Comparison of ENCODE assay signal across 29 mouse cellular contexts in the genomic region with DNA sequence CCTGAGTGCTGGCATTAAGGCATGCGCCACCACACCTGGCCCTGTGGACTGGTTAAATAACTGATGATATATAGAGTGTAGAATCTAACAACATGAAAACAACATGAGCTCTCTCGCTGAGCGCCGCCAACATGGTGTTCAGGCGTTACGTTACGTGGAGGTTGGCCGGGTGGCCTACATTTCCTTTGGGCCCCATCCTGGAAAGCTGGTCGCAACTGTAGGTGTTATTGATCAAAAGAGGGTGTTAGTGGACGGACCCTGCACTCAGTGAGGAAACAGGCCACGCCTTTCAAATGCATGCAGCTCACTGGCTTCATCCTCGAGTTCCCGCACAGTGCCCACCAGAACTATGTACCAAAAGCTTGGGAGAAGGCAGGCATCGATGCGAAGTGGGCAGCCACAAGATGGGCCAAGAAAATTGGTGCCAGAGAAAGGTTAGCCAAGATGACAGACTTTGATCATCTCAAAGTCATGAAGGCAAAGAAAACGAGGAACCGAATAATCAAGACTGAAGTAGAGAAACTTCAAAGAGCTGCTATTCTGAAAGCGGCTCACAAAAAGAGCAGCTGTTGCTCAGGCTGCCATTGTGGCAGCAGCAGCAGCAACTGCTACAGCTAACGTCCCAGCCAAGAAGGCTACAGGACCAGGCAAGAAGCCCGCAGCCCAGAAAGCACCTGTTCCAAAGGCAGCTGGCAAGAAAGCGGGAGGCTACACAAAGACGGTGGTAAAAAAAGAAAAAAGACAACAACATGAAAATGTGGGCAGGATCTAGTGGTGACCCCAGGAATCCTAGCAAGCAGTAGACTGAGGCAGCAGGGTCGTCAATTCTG. TPM values are rescaled to one million over a fixed set of nuclear protein-coding genes. Genes with fewer than 3 reads are reported as not detected.
DNase-seq lines count a peak whose midpoint lies in the region; ATAC-seq and TF ChIP-seq lines count a peak whose summit lies in the region.
"Had no signal": no experiment of that assay in that cellular context is flagged by ENCODE, and none has a peak within 500 bp of the region (broad histone marks: within the 10 kb centered on the region; RNA-seq: fewer than 3 reads in every experiment).

No protein-coding gene starts in this region.

- no peaks in the 10 kb centered on the region for H3K27me3 ChIP-seq in midbrain, postnatal 0 days (ENCODE audit: insufficient read depth, low read length)
- H3K27me3 ChIP-seq in midbrain, embryonic 10.5 days (ENCODE audit: low read depth, poor library complexity, severe bottlenecking), result no peaks in the 10 kb centered on the region
- H3K27me3 ChIP-seq in thymus, adult 2 months (ENCODE audit: control insufficient read depth, insufficient read depth, low read length), result no peaks in the 10 kb centered on the region
- H3K27me3 ChIP-seq: embryonic facial prominence, embryonic 15.5 days; heart, embryonic 12.5 days; hindbrain, embryonic 13.5 days; intestine, embryonic 15.5 days; liver, embryonic 13.5 days; lung, embryonic 15.5 days; midbrain, embryonic 12.5 days had no signal

- TF ChIP-seq CTCF in gastrocnemius, adult 2 months (IDR thresholded peaks at IDR 0.05), result no peak
- TF ChIP-seq CTCF in midbrain, postnatal 0 days (IDR thresholded peaks at IDR 0.05), result no peak
- TF ChIP-seq CTCF in thymus, adult 2 months (IDR thresholded peaks at IDR 0.05; ENCODE audit: borderline replicate concordance, control insufficient read depth, extremely low read depth, insufficient read depth, low read length, poor library complexity), result peak; percentile 33; the same call in 1 of the 2 replicates

- no peaks in the 10 kb centered on the region for H3K4me1 ChIP-seq in midbrain, postnatal 0 days (ENCODE audit: insufficient read depth, low read length)
- H3K4me1 ChIP-seq in midbrain, embryonic 10.5 days, result no peaks in the 10 kb centered on the region
- peaks cover 24% of the 10 kb centered on the region for H3K4me1 ChIP-seq in thymus, adult 2 months (replicated peaks; ENCODE audit: control insufficient read depth, insufficient read depth, low read length)
- H3K4me1 ChIP-seq: embryonic facial prominence, embryonic 15.5 days; forebrain, embryonic 10.5 days; heart, embryonic 12.5 days; hindbrain, embryonic 13.5 days; intestine, embryonic 15.5 days; liver, embryonic 13.5 days; lung, embryonic 15.5 days; midbrain, embryonic 12.5 days had no signal

- 72% methylated on average over 23 of the region's 23 CpGs for WGBS in midbrain, postnatal 0 days
- WGBS in midbrain, embryonic 10.5 days, result 91% methylated on average over 23 of the region's 23 CpGs
- 55% methylated on average over 23 of the region's 23 CpGs for WGBS in thymus, adult 2 months

- no peak overlapping the region for H3K4me2 ChIP-seq in midbrain, postnatal 0 days (ENCODE audit: low read depth, low read length, poor library complexity, severe bottlenecking)
- H3K4me2 ChIP-seq: embryonic facial prominence, embryonic 15.5 days; heart, embryonic 12.5 days; hindbrain, embryonic 13.5 days; intestine, embryonic 15.5 days; liver, embryonic 13.5 days; lung, embryonic 15.5 days; midbrain, embryonic 12.5 days had no signal

- intact Hi-C loops in gastrocnemius, adult 2 months (cut with DNase I), result no loop called here

- DNase-seq in gastrocnemius, adult 2 months, result peak; percentile 34
- no peak for DNase-seq in gastrocnemius, adult 8-10 months (ENCODE audit: low spot score in 2 of 2)
- DNase-seq in midbrain, postnatal 0 days (ENCODE audit: low spot score), result peak; percentile 22
- no peak for DNase-seq in midbrain, embryonic 10.5 days (ENCODE audit: low spot score)
- peak; percentile 62 for DNase-seq in thymus, adult 2 months
- no peak for DNase-seq in left cerebral cortex, adult 18-20 months (ENCODE audit: low spot score in 2 of 2)
- DNase-seq: adrenal gland, adult 8-10 months; cerebellum, adult 9-11 months; kidney, adult 9 months; kidney, postnatal 36 days; layer of hippocampus, adult 9-11 months; liver, embryonic 13.5 days had no signal

- no peak overlapping the region for H3K9ac ChIP-seq in midbrain, postnatal 0 days (replicated peaks; ENCODE audit: low read length, poor library complexity, severe bottlenecking)
- H3K9ac ChIP-seq: embryonic facial prominence, embryonic 15.5 days; heart, embryonic 12.5 days; intestine, embryonic 15.5 days; liver, embryonic 13.5 days; lung, embryonic 15.5 days; midbrain, embryonic 12.5 days had no signal

- TF ChIP-seq POLR2A in thymus, adult 2 months (IDR thresholded peaks at IDR 0.05; ENCODE audit: control insufficient read depth, extremely low read depth, insufficient read depth, low read length, poor library complexity), result 0 out of 2 replicates have a peak, but pooled peaks have one; percentile 4

- H3K9me3 ChIP-seq in midbrain, postnatal 0 days (ENCODE audit: low read length), result 0 out of 2 replicates have a peak, but pooled peaks cover 3% of the 10 kb centered on the region
- H3K9me3 ChIP-seq in midbrain, embryonic 10.5 days (replicated peaks), result peaks cover 15% of the 10 kb centered on the region
- H3K9me3 ChIP-seq: embryonic facial prominence, embryonic 15.5 days; heart, embryonic 12.5 days; hindbrain, embryonic 13.5 days; intestine, embryonic 15.5 days; liver, embryonic 13.5 days; lung, embryonic 15.5 days had no signal

- no peak overlapping the region for H3K27ac ChIP-seq in gastrocnemius, adult 2 months
- no peak overlapping the region for H3K27ac ChIP-seq in midbrain, postnatal 0 days (ENCODE audit: low read depth, low read length)
- no peak overlapping the region for H3K27ac ChIP-seq in midbrain, embryonic 10.5 days (replicated peaks)
- H3K27ac ChIP-seq in thymus, adult 2 months (ENCODE audit: control insufficient read depth, insufficient read depth, low read length), result peak overlapping the region; percentile 97
- H3K27ac ChIP-seq: embryonic facial prominence, embryonic 15.5 days; forebrain, embryonic 10.5 days; hindbrain, embryonic 13.5 days; intestine, embryonic 15.5 days; liver, embryonic 13.5 days; lung, embryonic 15.5 days; macrophage; midbrain, embryonic 12.5 days had no signal

- H3K36me3 ChIP-seq in midbrain, postnatal 0 days (ENCODE audit: insufficient read depth, low read length), result peaks cover 19% of the 10 kb centered on the region
- H3K36me3 ChIP-seq in midbrain, embryonic 10.5 days, result peaks cover 72% of the 10 kb centered on the region
- peaks cover 61% of the 10 kb centered on the region for H3K36me3 ChIP-seq in thymus, adult 2 months (ENCODE audit: control insufficient read depth, insufficient read depth, low read length)

- H3K4me3 ChIP-seq in gastrocnemius, adult 2 months, result no peak overlapping the region
- no peak overlapping the region for H3K4me3 ChIP-seq in midbrain, postnatal 0 days (ENCODE audit: low read depth, low read length)
- no peak overlapping the region for H3K4me3 ChIP-seq in midbrain, embryonic 10.5 days
- no peak overlapping the region for H3K4me3 ChIP-seq in thymus, adult 2 months (ENCODE audit: control insufficient read depth, insufficient read depth, low read length)
- H3K4me3 ChIP-seq: embryonic facial prominence, embryonic 15.5 days; forebrain, embryonic 10.5 days; heart, embryonic 12.5 days; hindbrain, embryonic 13.5 days; intestine, embryonic 15.5 days; liver, embryonic 13.5 days; lung, embryonic 15.5 days; midbrain, embryonic 12.5 days had no signal

- no peak for ATAC-seq in midbrain, postnatal 0 days (ENCODE audit: low FRiP score)
- ATAC-seq in megakaryocyte-erythroid progenitor cell, adult 5-6 weeks (replicated peaks; ENCODE audit: low FRiP score, low TSS enrichment, poor library complexity, severe bottlenecking), result no peak

RNA-seq across cellular contexts. Expression of gene Pvr, which starts 9.1 kb away (rescaled TPM):
- 1 to 10 TPM; 5.9 to 6.3 TPM for total RNA-seq in gastrocnemius, adult 2 months (2021)
- 1 to 10 TPM; 4.3 to 6.7 (median 4.9) TPM for total RNA-seq in gastrocnemius, adult 8-10 months (2022)
- 11.0 and 14.7 TPM in 2 replicates for total RNA-seq in midbrain, postnatal 0 days (2014; rRNA removed)
- 7.1 and 7.7 TPM in 2 replicates for polyA plus RNA-seq in midbrain, postnatal 0 days (2015; fragmentation: Nextera tagmentation; extraction: Ambion mirVana)
- 7.4 and 7.5 TPM in 2 replicates for polyA plus RNA-seq in midbrain, embryonic 10.5 days (2016; fragmentation: Nextera tagmentation; extraction: Ambion mirVana)
- 74.9 and 82.4 TPM in 2 replicates for polyA plus RNA-seq in thymus, adult 2 months (2012; rRNA removed)
- 1.3 and 6.4 TPM in 2 replicates for total RNA-seq in megakaryocyte-erythroid progenitor cell, adult 5-6 weeks (2014; fragmentation: Nextera tagmentation)
- 0.85 and 0.91 TPM in 2 replicates for total RNA-seq in megakaryocyte-erythroid progenitor cell, adult 5-6 weeks (2017)
- total RNA-seq in left cerebral cortex, adult 18-20 months (2021), result 10 to 100 TPM; 13.0 to 15.7 TPM

RNA-seq across cellular contexts. Expression of gene Ceacam19, which starts 24.1 kb away (rescaled TPM):
- total RNA-seq in gastrocnemius, adult 2 months (2021), result not detected
- total RNA-seq in gastrocnemius, adult 8-10 months (2022), result not detected
- 0.38 TPM in 1 of 2 replicates, not detected in the other for total RNA-seq in midbrain, postnatal 0 days (2014; rRNA removed)
- polyA plus RNA-seq in midbrain, postnatal 0 days (2015; fragmentation: Nextera tagmentation; extraction: Ambion mirVana), result not detected in 2 replicates
- polyA plus RNA-seq in midbrain, embryonic 10.5 days (2016; fragmentation: Nextera tagmentation; extraction: Ambion mirVana), result not detected in 2 replicates
- polyA plus RNA-seq in thymus, adult 2 months (2012; rRNA removed), result 0.30 and 0.36 TPM in 2 replicates
- total RNA-seq in megakaryocyte-erythroid progenitor cell, adult 5-6 weeks (2014; fragmentation: Nextera tagmentation), result not detected in 2 replicates
- not detected in 2 replicates for total RNA-seq in megakaryocyte-erythroid progenitor cell, adult 5-6 weeks (2017)
- total RNA-seq in left cerebral cortex, adult 18-20 months (2021), result not detected
- total RNA-seq: adrenal gland, adult 8-10 months; gastrocnemius, postnatal 4 days; heart, postnatal 25 days; left cerebral cortex, adult 8-10 months had no signal
- polyA plus RNA-seq: forebrain, embryonic 10.5 days; heart, embryonic 12.5 days; hindbrain, embryonic 13.5 days; intestine, embryonic 15.5 days; limb, embryonic 11.5 days; liver, embryonic 13.5 days; lung, embryonic 15.5 days; midbrain, embryonic 12.5 days; neural tube, embryonic 14.5 days had no signal

RNA-seq across cellular contexts. Expression of gene Igsf23, which starts 38.6 kb away (rescaled TPM):
- total RNA-seq in gastrocnemius, adult 2 months (2021), result not detected
- total RNA-seq in gastrocnemius, adult 8-10 months (2022), result not detected
- not detected in 2 replicates for total RNA-seq in midbrain, postnatal 0 days (2014; rRNA removed)
- polyA plus RNA-seq in midbrain, postnatal 0 days (2015; fragmentation: Nextera tagmentation; extraction: Ambion mirVana), result not detected in 2 replicates
- polyA plus RNA-seq in midbrain, embryonic 10.5 days (2016; fragmentation: Nextera tagmentation; extraction: Ambion mirVana), result 0.54 TPM in 1 of 2 replicates, not detected in the other
- 17.3 and 22.4 TPM in 2 replicates for polyA plus RNA-seq in thymus, adult 2 months (2012; rRNA removed)
- total RNA-seq in megakaryocyte-erythroid progenitor cell, adult 5-6 weeks (2014; fragmentation: Nextera tagmentation), result not detected in 2 replicates
- 0.50 TPM in 1 of 2 replicates, not detected in the other for total RNA-seq in megakaryocyte-erythroid progenitor cell, adult 5-6 weeks (2017)
- total RNA-seq in left cerebral cortex, adult 18-20 months (2021), result not detected
- total RNA-seq: adrenal gland, adult 8-10 months; gastrocnemius, postnatal 4 days; left cerebral cortex, adult 8-10 months had no signal
- polyA plus RNA-seq: forebrain, embryonic 10.5 days; macrophage; midbrain, embryonic 12.5 days; neural tube, embryonic 14.5 days had no signal

RNA-seq across cellular contexts. Expression of gene Ceacam16, which starts 50.8 kb away (rescaled TPM):
- total RNA-seq in gastrocnemius, adult 2 months (2021), result not detected
- total RNA-seq in gastrocnemius, adult 8-10 months (2022), result not detected
- not detected in 2 replicates for total RNA-seq in midbrain, postnatal 0 days (2014; rRNA removed)
- polyA plus RNA-seq in midbrain, postnatal 0 days (2015; fragmentation: Nextera tagmentation; extraction: Ambion mirVana), result 0.90 and 1.5 TPM in 2 replicates
- polyA plus RNA-seq in midbrain, embryonic 10.5 days (2016; fragmentation: Nextera tagmentation; extraction: Ambion mirVana), result not detected in 2 replicates
- polyA plus RNA-seq in thymus, adult 2 months (2012; rRNA removed), result 3.3 and 3.9 TPM in 2 replicates
- not detected in 2 replicates for total RNA-seq in megakaryocyte-erythroid progenitor cell, adult 5-6 weeks (2014; fragmentation: Nextera tagmentation)
- not detected in 2 replicates for total RNA-seq in megakaryocyte-erythroid progenitor cell, adult 5-6 weeks (2017)
- not detected for total RNA-seq in left cerebral cortex, adult 18-20 months (2021)
- total RNA-seq: gastrocnemius, postnatal 4 days; left cerebral cortex, adult 8-10 months had no signal
- polyA plus RNA-seq: embryonic facial prominence, embryonic 15.5 days; forebrain, embryonic 10.5 days; heart, embryonic 12.5 days; intestine, embryonic 15.5 days; limb, embryonic 11.5 days; liver, embryonic 13.5 days; lung, embryonic 15.5 days; stomach, embryonic 14.5 days had no signal

RNA-seq across cellular contexts. Expression of gene Ceacam20, which starts 53.3 kb away (rescaled TPM):
- total RNA-seq in gastrocnemius, adult 2 months (2021), result not detected
- not detected for total RNA-seq in gastrocnemius, adult 8-10 months (2022)
- not detected in 2 replicates for total RNA-seq in midbrain, postnatal 0 days (2014; rRNA removed)
- polyA plus RNA-seq in midbrain, postnatal 0 days (2015; fragmentation: Nextera tagmentation; extraction: Ambion mirVana), result not detected in 2 replicates
- not detected in 2 replicates for polyA plus RNA-seq in midbrain, embryonic 10.5 days (2016; fragmentation: Nextera tagmentation; extraction: Ambion mirVana)
- polyA plus RNA-seq in thymus, adult 2 months (2012; rRNA removed), result 0.49 and 0.57 TPM in 2 replicates
- not detected in 2 replicates for total RNA-seq in megakaryocyte-erythroid progenitor cell, adult 5-6 weeks (2014; fragmentation: Nextera tagmentation)
- total RNA-seq in megakaryocyte-erythroid progenitor cell, adult 5-6 weeks (2017), result not detected in 2 replicates
- total RNA-seq in left cerebral cortex, adult 18-20 months (2021), result not detected
- total RNA-seq: adrenal gland, adult 8-10 months; gastrocnemius, postnatal 4 days; heart, postnatal 25 days; left cerebral cortex, adult 8-10 months had no signal
- polyA plus RNA-seq: embryonic facial prominence, embryonic 15.5 days; forebrain, embryonic 10.5 days; heart, embryonic 12.5 days; hindbrain, embryonic 13.5 days; limb, embryonic 11.5 days; liver, embryonic 13.5 days; lung, embryonic 15.5 days; macrophage; midbrain, embryonic 12.5 days; neural tube, embryonic 14.5 days; spleen, adult 2 months; stomach, embryonic 14.5 days; urinary bladder, adult 2 months had no signal

Comparison
In these comparisons a context has a peak if more than half of its experiments do, and no peak if none do; other contexts are left out.
1. DNase-seq: peak in gastrocnemius, adult 2 months (single experiment), midbrain, postnatal 0 days (single experiment) and thymus, adult 2 months (single experiment); none in gastrocnemius, adult 8-10 months (0 of 2), midbrain, embryonic 10.5 days (single experiment) and left cerebral cortex, adult 18-20 months (0 of 2).